Mouse (Mus musculus): ENCODE results near the gene Kmt2a. TPM values are rescaled to one million over a fixed set of nuclear protein-coding genes. Genes with fewer than 3 reads are reported as not detected.

The Kmt2a gene
- polyA plus RNA-seq, 1 experiment from 2014 or later: 22.7 TPM

DNA sequence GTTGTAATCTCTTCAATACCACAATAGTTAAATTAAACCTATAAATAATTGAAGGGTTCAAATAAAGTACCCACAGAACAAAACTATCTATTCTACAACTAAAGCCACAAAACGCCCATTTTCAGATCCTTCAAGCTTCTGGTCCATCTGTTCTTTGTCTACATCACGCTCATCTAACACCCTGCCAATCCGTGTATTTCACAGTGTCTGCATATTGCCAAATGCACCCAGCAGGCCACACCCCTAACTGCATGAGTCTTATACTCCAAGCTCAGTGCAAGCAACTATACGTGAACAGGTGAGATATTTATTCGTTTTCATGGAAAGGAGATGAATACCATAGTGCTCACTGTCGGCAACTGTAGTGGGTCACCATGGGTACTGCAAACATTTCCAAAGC is 25.9 kb downstream of the Kmt2a start:
- peaks cover 9% of the 10 kb centered on the region; the same call in 1 of the 2 replicates for H3K36me3 ChIP-seq (ENCODE audit: poor library complexity, severe bottlenecking)
- H3K27me3 ChIP-seq: no peaks in the 10 kb centered on the region
- H3K4me3 ChIP-seq: no peak overlapping the region
- no peak overlapping the region for H3K9ac ChIP-seq
- peaks cover 26% of the 10 kb centered on the region for H3K4me1 ChIP-seq
- ATAC-seq: no peak
- H3K4me2 ChIP-seq: no peak overlapping the region
- no peaks in the 10 kb centered on the region for H3K9me3 ChIP-seq (replicated peaks)
- H3K27ac ChIP-seq: no peak overlapping the region
- WGBS: 84% methylated on average over 6 of the region's 6 CpGs

DNA sequence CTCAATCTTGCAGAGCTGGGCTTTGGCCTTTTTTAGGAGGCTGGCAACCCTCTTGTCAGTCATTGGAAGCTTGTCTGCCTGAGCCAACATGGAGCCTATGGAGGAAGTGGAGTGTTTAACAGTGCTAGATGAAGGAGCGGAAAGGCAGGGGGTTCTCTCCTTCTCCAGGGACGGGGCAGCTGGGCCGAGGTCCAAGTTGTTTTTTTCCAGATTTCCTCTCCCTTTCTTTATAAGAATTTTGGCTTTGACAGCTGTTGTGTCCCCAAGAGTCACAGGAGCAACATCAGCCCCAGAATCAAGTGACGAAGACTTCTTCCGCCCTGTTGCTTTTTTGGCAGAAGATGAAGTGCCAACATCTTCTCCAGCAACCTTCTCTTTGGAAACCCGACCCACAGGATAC is 33.6 kb downstream of the Kmt2a start:
- H3K4me1 ChIP-seq: no peaks in the 10 kb centered on the region
- H3K27me3 ChIP-seq: no peaks in the 10 kb centered on the region
- H3K4me2 ChIP-seq: no peak overlapping the region
- H3K27ac ChIP-seq: no peak overlapping the region
- H3K36me3 ChIP-seq (ENCODE audit: poor library complexity, severe bottlenecking): peaks cover 78% of the 10 kb centered on the region
- no peak overlapping the region for H3K9ac ChIP-seq
- no peaks in the 10 kb centered on the region for H3K9me3 ChIP-seq (replicated peaks)
- no peak for ATAC-seq
- WGBS: 87% methylated on average over 6 of the region's 6 CpGs
- no peak overlapping the region for H3K4me3 ChIP-seq

DNA sequence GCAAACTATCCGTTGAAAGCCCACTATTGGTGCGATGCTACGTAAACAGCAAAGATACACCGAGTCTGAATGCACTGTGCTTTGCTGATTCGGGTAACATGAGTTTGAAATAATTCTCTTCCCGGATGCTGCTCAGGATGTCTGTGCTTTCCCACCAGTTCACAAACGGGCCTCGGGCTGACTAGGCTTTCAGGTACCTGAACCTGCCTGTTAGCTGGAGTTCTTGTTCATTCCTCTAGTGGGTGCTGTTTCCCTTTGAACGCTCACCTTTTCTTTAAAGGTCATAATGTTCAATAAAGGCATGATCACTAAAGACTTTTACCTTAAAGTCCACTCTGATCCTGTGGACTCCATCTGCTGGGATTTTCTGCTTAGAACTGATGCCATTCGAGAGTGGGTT is 39.9 kb downstream of the Kmt2a start:
- no peak overlapping the region for H3K4me2 ChIP-seq
- no peaks in the 10 kb centered on the region for H3K4me1 ChIP-seq
- peaks cover 91% of the 10 kb centered on the region for H3K36me3 ChIP-seq (ENCODE audit: poor library complexity, severe bottlenecking)
- H3K9me3 ChIP-seq (replicated peaks): no peaks in the 10 kb centered on the region
- H3K27ac ChIP-seq: no peak overlapping the region
- no peak for ATAC-seq
- H3K9ac ChIP-seq: no peak overlapping the region
- WGBS: 90% methylated on average over 10 of the region's 10 CpGs
- H3K27me3 ChIP-seq: no peaks in the 10 kb centered on the region
- no peak overlapping the region for H3K4me3 ChIP-seq

DNA sequence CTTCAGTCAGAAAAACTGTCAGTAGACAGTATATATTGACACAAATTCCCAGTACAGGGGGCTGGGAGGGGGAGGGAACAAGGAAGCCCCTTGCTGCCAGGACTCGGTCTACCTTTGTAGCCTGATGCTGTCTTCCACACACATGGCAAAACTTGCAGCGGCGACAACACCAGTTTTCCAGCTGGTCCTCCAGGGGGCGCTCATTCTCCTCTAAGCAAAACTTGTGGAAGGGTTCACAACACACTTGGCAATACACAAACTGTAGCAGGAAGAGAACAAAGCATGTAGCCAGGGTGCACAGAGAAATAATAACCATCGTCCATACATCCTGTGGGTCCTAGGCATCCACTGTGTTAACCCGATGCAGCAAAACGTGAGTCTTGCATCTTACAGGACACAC is 44.7 kb downstream of the Kmt2a start:
- H3K9ac ChIP-seq: no peak overlapping the region
- peaks cover 93% of the 10 kb centered on the region for H3K36me3 ChIP-seq (ENCODE audit: poor library complexity, severe bottlenecking)
- H3K9me3 ChIP-seq (replicated peaks): no peaks in the 10 kb centered on the region
- 50% methylated on average over 7 of the region's 7 CpGs for WGBS
- no peaks in the 10 kb centered on the region for H3K27me3 ChIP-seq
- H3K4me3 ChIP-seq: no peak overlapping the region
- no peaks in the 10 kb centered on the region for H3K4me1 ChIP-seq
- no peak overlapping the region for H3K27ac ChIP-seq
- no peak overlapping the region for H3K4me2 ChIP-seq
- ATAC-seq: no peak

DNA sequence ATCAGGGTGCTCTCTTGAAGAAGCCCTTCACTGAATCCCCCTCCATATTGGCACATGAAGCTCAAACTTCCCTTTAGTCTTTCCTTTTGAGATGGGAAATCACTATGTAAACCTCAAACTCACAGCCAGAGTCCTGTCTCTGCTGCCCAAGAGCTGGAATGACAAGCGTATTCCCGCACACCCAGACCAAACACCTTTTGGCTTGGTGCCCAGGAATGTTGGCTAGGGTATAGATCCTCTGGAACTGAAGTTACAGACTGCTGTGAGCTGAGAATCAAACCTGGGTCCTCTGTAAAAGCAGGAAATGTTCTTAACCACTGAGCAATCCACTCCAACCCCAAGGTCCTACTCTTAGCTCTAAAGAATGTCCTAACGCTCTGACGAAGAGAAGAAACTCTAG is 48.7 kb downstream of the Kmt2a start:
- Histone ChIP-seq H3K4me2 (no peak overlapping the region), H3K27me3 (no peaks in the 10 kb centered on the region), H3K4me1 (no peaks in the 10 kb centered on the region), H3K27ac (no peak overlapping the region), H3K9me3 (replicated peaks) (no peaks in the 10 kb centered on the region), H3K4me3 (no peak overlapping the region), H3K36me3 (ENCODE audit: poor library complexity, severe bottlenecking) (peaks cover 96% of the 10 kb centered on the region), H3K9ac (no peak overlapping the region)
- ATAC-seq: no peak
- 82% methylated on average over 4 of the region's 4 CpGs for WGBS

DNA sequence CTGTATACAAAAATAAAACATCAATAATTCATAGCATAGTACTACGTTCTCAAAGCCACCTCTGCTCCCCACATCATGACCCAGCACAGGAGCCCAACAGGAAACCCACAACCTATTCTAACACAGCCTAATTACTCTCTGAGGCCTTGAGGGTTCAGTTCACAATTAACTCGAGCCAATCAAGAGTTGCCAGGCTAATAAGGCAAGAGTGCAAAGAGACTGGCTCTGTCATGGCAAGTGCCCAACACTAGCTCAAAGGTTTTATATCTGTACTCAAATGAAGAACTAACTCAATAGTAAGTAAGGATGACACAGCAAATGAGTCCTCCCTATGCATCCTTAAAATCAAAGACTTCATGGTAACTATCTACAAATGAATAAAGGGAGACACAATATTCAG is 50.6 kb downstream of the Kmt2a start:
- Histone ChIP-seq H3K36me3 (ENCODE audit: poor library complexity, severe bottlenecking) (peaks cover 99% of the 10 kb centered on the region), H3K4me1 (no peaks in the 10 kb centered on the region)
- ATAC-seq: no peak

DNA sequence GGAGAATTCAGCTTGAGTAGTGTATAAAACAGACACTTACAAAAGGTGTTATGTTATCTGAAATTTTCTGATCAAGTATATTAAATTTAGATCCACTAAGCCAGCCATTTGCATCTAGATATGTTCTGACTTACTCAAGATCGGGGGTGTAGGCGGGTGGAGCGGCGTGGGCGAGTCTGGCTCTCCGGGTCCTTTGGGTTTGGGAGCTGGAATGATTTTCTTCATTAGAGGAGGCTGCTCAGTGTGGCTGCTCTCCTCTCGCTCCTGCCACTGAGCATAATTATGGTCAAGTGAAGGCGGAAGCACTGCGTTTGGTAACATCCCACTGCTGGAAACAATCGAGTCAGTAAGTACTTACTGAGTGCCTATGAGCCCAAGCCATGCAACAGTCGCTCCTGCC is 52.2 kb downstream of the Kmt2a start:
- Histone ChIP-seq H3K27me3 (no peaks in the 10 kb centered on the region), H3K9ac (no peak overlapping the region), H3K9me3 (replicated peaks) (no peaks in the 10 kb centered on the region), H3K4me3 (no peak overlapping the region), H3K36me3 (ENCODE audit: poor library complexity, severe bottlenecking) (peaks cover 99% of the 10 kb centered on the region), H3K27ac (no peak overlapping the region), H3K4me1 (no peaks in the 10 kb centered on the region), H3K4me2 (no peak overlapping the region)
- 97% methylated on average over 11 of the region's 11 CpGs for WGBS
- ATAC-seq: no peak

More for the DNA sequence above, 50.6 kb downstream of the Kmt2a start:
- H3K9ac ChIP-seq: no peak overlapping the region
- H3K27me3 ChIP-seq: no peaks in the 10 kb centered on the region
- WGBS: 77% methylated on average over 2 of the region's 2 CpGs
- H3K4me2 ChIP-seq: no peak overlapping the region
- no peak overlapping the region for H3K27ac ChIP-seq
- H3K9me3 ChIP-seq (replicated peaks): no peaks in the 10 kb centered on the region
- H3K4me3 ChIP-seq: no peak overlapping the region

DNA sequence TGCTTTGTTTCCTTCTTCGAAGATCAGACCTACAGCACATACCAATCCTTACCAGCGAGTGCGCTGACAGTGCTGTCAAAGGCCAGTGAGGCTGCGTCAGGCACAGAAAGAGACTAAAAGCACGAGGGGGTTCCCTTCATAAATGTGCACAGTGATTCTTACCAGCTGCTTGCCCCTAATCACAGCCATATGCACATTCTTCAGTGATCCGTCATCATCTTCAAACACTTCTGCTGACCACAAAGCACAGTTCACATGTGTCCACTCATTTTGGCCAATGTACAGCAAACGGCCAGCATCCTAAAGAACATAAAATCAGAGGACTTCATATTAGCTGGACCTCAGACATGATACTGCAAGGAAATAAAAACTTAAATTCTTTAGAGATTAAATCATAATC is 54.4 kb downstream of the Kmt2a start:
- Histone ChIP-seq H3K4me3 (no peak overlapping the region), H3K27ac (no peak overlapping the region), H3K27me3 (no peaks in the 10 kb centered on the region), H3K9me3 (replicated peaks) (no peaks in the 10 kb centered on the region), H3K4me1 (no peaks in the 10 kb centered on the region), H3K36me3 (ENCODE audit: poor library complexity, severe bottlenecking) (peaks cover 99% of the 10 kb centered on the region), H3K9ac (no peak overlapping the region), H3K4me2 (no peak overlapping the region)
- ATAC-seq: no peak
- WGBS: 90% methylated on average over 7 of the region's 7 CpGs

DNA sequence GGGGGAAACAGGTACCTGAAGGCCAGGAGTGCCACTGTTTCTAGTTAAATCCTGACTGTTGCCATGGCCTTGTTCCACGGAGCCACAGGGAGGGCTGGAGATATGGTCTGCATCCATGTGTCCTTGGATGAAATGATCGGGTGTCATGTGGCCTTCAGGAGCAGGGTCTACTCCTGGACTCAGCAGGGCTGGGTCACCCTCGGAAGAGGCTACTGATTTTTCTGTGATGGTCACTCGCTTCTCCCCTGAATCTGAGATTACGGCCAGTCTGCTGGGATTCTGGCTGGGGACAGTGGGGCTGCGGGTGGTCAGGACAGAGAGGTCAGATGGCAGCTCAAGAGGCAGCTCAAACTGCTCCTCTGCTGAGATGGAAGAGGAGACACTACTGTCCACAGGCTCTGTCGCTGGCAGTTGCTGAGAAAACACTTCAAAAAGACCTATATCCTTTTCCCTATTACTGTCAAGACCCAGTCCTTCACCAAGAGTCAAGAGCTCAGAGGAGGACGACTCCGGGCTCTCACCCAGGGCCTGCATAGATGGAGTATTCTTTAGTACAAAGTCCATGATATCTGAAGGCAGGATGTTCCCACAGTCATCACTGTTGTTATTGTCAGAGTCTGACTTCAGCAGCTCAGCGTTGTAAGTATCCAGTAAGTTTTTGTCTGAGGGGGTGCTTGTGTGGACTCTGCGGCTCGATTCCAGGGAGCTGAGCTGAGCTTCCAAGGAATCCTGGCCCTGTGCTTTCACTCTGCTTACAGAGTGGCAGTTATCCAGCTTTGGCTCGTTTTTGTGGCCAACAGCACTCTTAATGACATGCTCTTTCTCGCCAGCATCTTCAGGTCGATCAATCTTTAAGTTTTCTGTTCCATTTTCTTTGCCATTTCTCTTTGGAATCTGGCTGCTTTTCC is 60.9 kb downstream of the Kmt2a start:
- H3K9me3 ChIP-seq (replicated peaks): no peaks in the 10 kb centered on the region
- H3K4me3 ChIP-seq: no peak overlapping the region
- H3K36me3 ChIP-seq (ENCODE audit: poor library complexity, severe bottlenecking): peaks cover 100% of the 10 kb centered on the region
- no peak overlapping the region for H3K9ac ChIP-seq
- no peak for ATAC-seq
- H3K4me1 ChIP-seq: no peaks in the 10 kb centered on the region
- no peak overlapping the region for H3K27ac ChIP-seq
- H3K27me3 ChIP-seq: no peaks in the 10 kb centered on the region
- no peak overlapping the region for H3K4me2 ChIP-seq
- WGBS: 92% methylated on average over 15 of the region's 15 CpGs

DNA sequence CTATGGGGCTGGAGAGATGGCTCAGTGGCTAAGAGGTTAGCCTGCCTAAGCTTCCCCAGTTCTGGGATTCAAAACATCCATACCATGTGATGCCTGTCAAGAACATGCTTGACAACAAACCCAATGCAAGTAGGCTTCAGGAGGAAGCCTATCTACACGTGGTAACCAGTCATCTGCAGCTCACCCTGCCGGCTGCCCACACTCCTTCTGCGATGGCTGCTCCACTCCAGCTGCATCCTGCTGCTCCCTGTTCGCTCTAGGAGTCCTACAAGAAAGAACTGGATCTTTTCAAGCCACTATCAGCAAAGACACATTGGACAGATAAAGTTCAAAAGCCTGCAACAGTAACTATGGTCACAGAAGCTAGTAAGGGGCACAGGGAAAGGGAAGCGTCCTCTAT is 63.6 kb downstream of the Kmt2a start:
- Histone ChIP-seq H3K27ac (no peak overlapping the region), H3K9me3 (replicated peaks) (no peaks in the 10 kb centered on the region), H3K4me3 (no peak overlapping the region), H3K27me3 (no peaks in the 10 kb centered on the region), H3K9ac (no peak overlapping the region), H3K4me1 (no peaks in the 10 kb centered on the region), H3K36me3 (ENCODE audit: poor library complexity, severe bottlenecking) (peaks cover 100% of the 10 kb centered on the region), H3K4me2 (no peak overlapping the region)
- no peak for ATAC-seq
- 87% methylated on average over 5 of the region's 5 CpGs for WGBS

DNA sequence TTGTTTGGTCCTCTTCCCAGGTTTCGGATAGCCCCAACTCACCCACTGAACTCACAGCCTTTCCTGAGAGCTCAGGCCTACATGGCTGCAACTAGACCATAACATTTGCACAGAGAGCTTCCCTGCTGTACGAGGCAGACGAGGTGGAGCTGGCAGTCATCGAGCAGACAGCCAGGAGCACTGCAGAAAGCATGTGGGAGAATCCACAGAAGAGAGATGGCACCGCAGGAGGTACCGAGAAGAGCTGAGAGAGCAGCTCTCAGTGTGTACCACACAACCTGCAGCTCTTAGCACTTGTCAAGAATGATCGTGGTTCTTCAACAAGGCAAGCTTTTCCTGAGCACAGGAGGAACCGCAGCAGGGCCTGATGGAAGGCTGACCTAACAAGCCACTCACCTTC is 66.9 kb downstream of the Kmt2a start:
- Histone ChIP-seq H3K4me3 (no peak overlapping the region), H3K4me1 (no peaks in the 10 kb centered on the region), H3K4me2 (no peak overlapping the region), H3K9me3 (replicated peaks) (no peaks in the 10 kb centered on the region), H3K9ac (no peak overlapping the region), H3K27ac (no peak overlapping the region), H3K27me3 (no peaks in the 10 kb centered on the region), H3K36me3 (ENCODE audit: poor library complexity, severe bottlenecking) (peaks cover 100% of the 10 kb centered on the region)
- no peak for ATAC-seq
- WGBS: 96% methylated on average over 8 of the region's 8 CpGs

DNA sequence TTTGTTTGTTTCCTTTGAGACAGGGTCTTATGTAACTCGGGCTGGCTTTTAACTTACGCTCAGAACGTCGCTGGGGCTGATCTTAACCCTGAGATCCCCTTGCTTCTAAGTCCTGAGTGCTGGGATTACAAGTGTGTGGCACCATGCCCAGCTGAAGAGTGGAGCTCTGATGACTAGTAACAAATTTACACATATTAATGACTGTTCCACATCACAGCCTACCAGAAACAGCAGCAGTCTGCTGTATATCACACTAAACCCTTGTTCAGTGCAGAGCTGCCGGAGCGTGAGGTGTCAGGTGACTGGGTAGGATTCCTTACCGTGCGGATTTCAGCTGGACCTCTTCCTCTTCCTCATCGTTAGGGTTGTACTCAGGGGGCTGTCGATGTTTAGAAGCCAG is 70.8 kb downstream of the Kmt2a start:
- no peak overlapping the region for H3K9ac ChIP-seq
- 92% methylated on average over 10 of the region's 10 CpGs for WGBS
- H3K27me3 ChIP-seq: no peaks in the 10 kb centered on the region
- H3K4me3 ChIP-seq: no peak overlapping the region
- no peak for ATAC-seq
- no peak overlapping the region for H3K27ac ChIP-seq
- H3K36me3 ChIP-seq (ENCODE audit: poor library complexity, severe bottlenecking): peaks cover 99% of the 10 kb centered on the region
- no peaks in the 10 kb centered on the region for H3K4me1 ChIP-seq
- H3K9me3 ChIP-seq (replicated peaks): no peaks in the 10 kb centered on the region
- no peak overlapping the region for H3K4me2 ChIP-seq

DNA sequence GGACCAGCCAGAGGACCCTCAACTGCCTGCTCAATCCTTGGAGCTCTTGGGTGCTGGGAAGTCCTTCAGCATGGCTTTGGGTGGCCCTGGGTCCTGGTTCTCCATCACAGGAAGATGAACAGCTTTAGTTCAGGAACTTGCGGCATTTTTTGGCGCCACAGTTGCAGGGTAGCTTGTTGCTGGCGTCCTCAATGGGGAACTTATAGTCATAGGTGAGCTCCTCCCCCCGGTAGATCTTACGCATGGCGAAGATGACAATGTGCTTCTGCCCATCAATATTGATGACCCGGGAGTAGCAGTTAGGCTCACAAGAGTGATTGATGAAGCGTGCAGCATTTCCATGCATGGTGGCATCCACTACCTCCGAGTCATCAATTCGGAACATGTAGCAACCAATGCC is 73.3 kb downstream of the Kmt2a start:
- Histone ChIP-seq H3K27me3 (no peaks in the 10 kb centered on the region), H3K4me1 (no peaks in the 10 kb centered on the region), H3K4me3 (no peak overlapping the region), H3K9ac (no peak overlapping the region), H3K4me2 (no peak overlapping the region), H3K9me3 (replicated peaks) (no peaks in the 10 kb centered on the region), H3K27ac (no peak overlapping the region), H3K36me3 (ENCODE audit: poor library complexity, severe bottlenecking) (peaks cover 82% of the 10 kb centered on the region)
- ATAC-seq: no peak
- 95% methylated on average over 10 of the region's 10 CpGs for WGBS
